Mouse (Mus musculus) kidney, embryonic 14.5 days (tissue): ENCODE data around the gene Itch. TPM values are rescaled to one million over a fixed set of nuclear protein-coding genes. Genes with fewer than 3 reads are reported as not detected.
A peak's percentile ranks its signal among the peaks of the same experiment; 100 is the strongest.

Experiments used
- ATAC-seq: fragments of 200-750 bp; cut with Nextera tagmentation; 2 replicates; pipeline ENCODE4 v1.8.0; 2017; ENCODE audit warnings: moderate number of reproducible peaks, mild to moderate bottlenecking, moderate TSS enrichment, moderate library complexity; ENCODE audit not compliant: low FRiP score, low TSS enrichment
- H3K27ac ChIP-seq: fragments of 300-500 bp; sonication (generic); 2 replicates; pipeline ENCODE4 v1.5.1; 2014; ENCODE audit warnings: low read depth, mild to moderate bottlenecking, low read length, moderate library complexity, mixed read lengths
- H3K27me3 ChIP-seq: fragments of 300-500 bp; sonication (generic); 2 replicates; pipeline ENCODE4 v1.6.1; 2014; ENCODE audit warnings: mild to moderate bottlenecking, low read length; ENCODE audit not compliant: control insufficient read depth, insufficient read depth
- H3K36me3 ChIP-seq: fragments of 300-500 bp; sonication (generic); 2 replicates; pipeline ENCODE4 v1.6.1; 2014; ENCODE audit warnings: low read length, mixed read lengths; ENCODE audit not compliant: control insufficient read depth, insufficient read depth
- H3K4me1 ChIP-seq: fragments of 300-500 bp; sonication (generic); 2 replicates; pipeline ENCODE4 v1.6.1; 2014; ENCODE audit warnings: low read length, mixed read lengths; ENCODE audit not compliant: control insufficient read depth, insufficient read depth
- H3K4me2 ChIP-seq: fragments of 300-500 bp; sonication (generic); replicated peaks from 2 replicates; pipeline ENCODE4 v1.6.1; 2014; ENCODE audit warnings: low read depth, mild to moderate bottlenecking, low read length
- H3K4me3 ChIP-seq: fragments of 300-500 bp; sonication (generic); 2 replicates; pipeline ENCODE4 v1.5.1; 2014; ENCODE audit warnings: mild to moderate bottlenecking, low read length
- H3K9ac ChIP-seq: fragments of 300-500 bp; sonication (generic); 2 replicates; pipeline ENCODE4 v1.6.1; 2014; ENCODE audit warnings: low read depth, mild to moderate bottlenecking, low read length, moderate library complexity
- H3K9me3 ChIP-seq: fragments of 300-500 bp; sonication (generic); 2 replicates; pipeline ENCODE4 v1.6.1; 2016; ENCODE audit warnings: low read length; ENCODE audit not compliant: control insufficient read depth
- WGBS: fragments of 180-500 bp; shearing (Covaris S2); extraction: QIAGEN DNeasy Blood & Tissue Kit; methylation state at CpG from one replicate; pipeline ENCODE4 v1.1.7; 2014; 5-methylcytosine and 5-hydroxymethylcytosine counted together
- polyA plus RNA-seq: library from polyadenylated mRNA; unstranded; fragments of >200 nt; fragmentation: Nextera tagmentation; extraction: Ambion mirVana; gene quantifications from 2 replicates; pipeline ENCODE4 v1.2.1, GENCODE M21; 2014

Itch gene
- polyA plus RNA-seq, 1 experiment from 2014 or later: 63.6 TPM

DNA sequence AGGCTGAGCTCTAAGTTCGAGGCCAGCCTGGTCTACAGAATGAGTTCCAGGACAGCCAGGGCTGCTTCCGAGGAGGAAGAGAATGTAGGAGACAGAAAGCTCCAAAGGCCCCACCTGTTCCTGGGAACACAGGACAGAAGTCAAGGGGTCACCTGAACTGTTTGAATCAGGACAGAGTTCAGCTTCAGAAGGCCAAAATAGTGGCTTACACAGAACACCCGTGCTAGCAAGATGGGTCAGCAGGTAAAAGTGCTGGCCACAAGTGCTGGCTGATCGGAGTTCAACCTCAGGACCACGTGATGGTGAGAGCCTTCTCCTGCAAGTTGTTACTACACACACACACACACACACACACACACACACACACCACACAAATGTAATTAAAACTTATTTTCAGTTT, 133.6 kb downstream of the Itch start:
- no peaks in the 10 kb centered on the region for H3K36me3 ChIP-seq
- no peak overlapping the region for H3K9ac ChIP-seq
- no peak overlapping the region for H3K27ac ChIP-seq
- 78% methylated on average over 5 of the region's 5 CpGs for WGBS
- H3K9me3 ChIP-seq: no peaks in the 10 kb centered on the region
- no peak overlapping the region for H3K4me3 ChIP-seq
- H3K4me2 ChIP-seq: no peak overlapping the region
- no peaks in the 10 kb centered on the region for H3K4me1 ChIP-seq
- no peaks in the 10 kb centered on the region for H3K27me3 ChIP-seq
- ATAC-seq: no peak

DNA sequence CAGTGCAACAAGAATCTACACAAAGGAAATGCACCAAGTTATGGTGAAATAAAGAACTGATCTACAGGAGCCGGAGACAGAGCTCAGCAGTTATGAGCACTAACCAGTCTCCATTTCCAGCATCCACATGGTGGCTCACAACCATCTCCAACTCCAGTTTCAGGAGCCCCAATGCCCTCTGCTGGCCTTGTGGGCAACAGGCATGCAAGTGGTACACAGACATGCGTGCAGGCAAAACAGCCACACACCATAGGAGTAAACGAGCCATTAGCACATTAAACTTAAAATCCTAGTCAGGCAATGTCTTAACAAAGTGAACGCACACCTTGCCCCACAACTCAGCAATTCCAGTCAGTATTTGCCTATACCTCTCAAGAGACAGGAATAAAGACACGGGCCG, 138.6 kb downstream of the Itch start:
- H3K27me3 ChIP-seq: no peaks in the 10 kb centered on the region
- no peak for ATAC-seq
- H3K4me3 ChIP-seq: no peak overlapping the region
- H3K36me3 ChIP-seq: no peaks in the 10 kb centered on the region
- H3K4me1 ChIP-seq: no peaks in the 10 kb centered on the region
- H3K9me3 ChIP-seq: no peaks in the 10 kb centered on the region
- H3K27ac ChIP-seq: no peak overlapping the region
- no peak overlapping the region for H3K4me2 ChIP-seq
- H3K9ac ChIP-seq: no peak overlapping the region
- 83% methylated on average over 6 of the region's 6 CpGs for WGBS

GRCm38 (mm10) chr2:155272396-155273170, 139.3 kb downstream of the Itch start:
- no peak overlapping the region for H3K4me2 ChIP-seq
- no peaks in the 10 kb centered on the region for H3K27me3 ChIP-seq
- no peaks in the 10 kb centered on the region for H3K36me3 ChIP-seq
- no peak overlapping the region for H3K9ac ChIP-seq
- H3K4me1 ChIP-seq: 0 out of 2 replicates have a peak, but pooled peaks cover 6% of the 10 kb centered on the region
- no peak overlapping the region for H3K4me3 ChIP-seq
- no peak overlapping the region for H3K27ac ChIP-seq
- no peaks in the 10 kb centered on the region for H3K9me3 ChIP-seq
- WGBS: 73% methylated on average over 10 of the region's 10 CpGs
- ATAC-seq: no peak

DNA sequence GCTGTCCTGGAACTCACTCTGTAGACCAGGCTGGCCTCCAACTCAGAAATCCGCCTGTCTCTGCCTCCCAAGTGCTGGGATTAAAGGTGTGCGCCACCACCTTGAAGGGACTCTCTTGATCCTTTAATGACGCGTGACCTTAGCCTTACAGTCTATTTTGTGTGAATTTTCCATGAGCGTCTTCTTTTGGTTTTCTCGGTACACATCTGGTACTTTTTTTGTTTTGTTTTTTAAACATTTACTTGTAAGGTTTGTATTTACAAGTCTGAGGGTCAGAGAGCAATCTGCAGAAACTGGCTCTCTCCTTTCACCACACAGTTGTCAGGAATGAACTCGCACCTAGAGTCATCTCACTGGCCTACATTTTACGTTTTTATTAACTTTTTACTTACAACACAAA, 140.3 kb downstream of the Itch start:
- H3K27ac ChIP-seq: no peak overlapping the region
- H3K27me3 ChIP-seq: no peaks in the 10 kb centered on the region
- no peak overlapping the region for H3K4me2 ChIP-seq
- H3K9ac ChIP-seq: no peak overlapping the region
- H3K4me3 ChIP-seq: no peak overlapping the region
- no peak for ATAC-seq
- H3K4me1 ChIP-seq: 0 out of 2 replicates have a peak, but pooled peaks cover 6% of the 10 kb centered on the region
- 87% methylated on average over 8 of the region's 8 CpGs for WGBS
- peaks cover 8% of the 10 kb centered on the region for H3K36me3 ChIP-seq
- H3K9me3 ChIP-seq: no peaks in the 10 kb centered on the region

DNA sequence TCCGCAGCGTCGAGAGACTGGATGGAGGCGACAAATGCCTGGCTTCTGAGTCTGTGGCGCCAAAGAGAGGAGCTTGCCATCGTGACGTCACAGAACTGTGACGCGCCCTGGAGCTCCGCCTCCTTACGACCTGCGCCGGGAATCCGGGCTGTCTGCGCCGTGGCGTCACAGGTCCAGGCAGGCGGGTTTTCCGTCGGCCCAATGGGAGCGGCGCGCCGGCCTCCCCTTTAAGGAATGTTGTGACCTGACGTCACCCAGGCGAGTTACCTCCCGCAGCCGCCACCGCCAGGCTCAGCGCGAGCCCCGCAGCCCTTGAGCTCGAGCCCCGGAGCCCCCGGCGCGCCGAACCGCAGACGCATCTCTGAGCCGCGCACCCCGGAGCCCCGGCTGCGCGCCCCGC, 142.9 kb downstream of the Itch start, which contains the start of gene Map1lc3a:
Map1lc3a (plus strand) TSS at position 103 of the 400 bp plus-strand sequence.
- Histone ChIP-seq H3K4me1 (0 out of 2 replicates have a peak, but pooled peaks cover 6% of the 10 kb centered on the region), H3K27me3 (no peaks in the 10 kb centered on the region), H3K36me3 (peaks cover 15% of the 10 kb centered on the region), H3K27ac (peak within 1 kb of the TSS; percentile 80), H3K9me3 (no peaks in the 10 kb centered on the region), H3K4me2 (peak within 1 kb of the TSS; percentile 74), H3K9ac (peak within 1 kb of the TSS; percentile 92), H3K4me3 (peak within 1 kb of the TSS; percentile 97)
- ATAC-seq: peak; percentile 91
- WGBS: under 1% methylated on average over 47 of the region's 47 CpGs

Other genes starting within 250 kb of the Itch start
- 122 and 167 TPM in 2 replicates for gene Eif2s2, start 240.6 kb upstream of the Itch start, polyA plus RNA-seq
- 1.3 and 1.9 TPM in 2 replicates for gene Gm14226, start 115.2 kb upstream of the Itch start, polyA plus RNA-seq
- 76.9 and 99.8 TPM in 2 replicates for gene Ahcy, start 59.0 kb upstream of the Itch start, polyA plus RNA-seq
- gene Dynlrb1, start 103.0 kb downstream of the Itch start, polyA plus RNA-seq: 431 and 544 TPM in 2 replicates
- gene Map1lc3a, start 142.8 kb downstream of the Itch start, polyA plus RNA-seq: 135 and 136 TPM in 2 replicates
- gene Pigu, start 223.9 kb downstream of the Itch start, polyA plus RNA-seq: 66.8 and 73.3 TPM in 2 replicates
- gene Trp53inp2, start 247.6 kb downstream of the Itch start, polyA plus RNA-seq: 12.7 and 17.5 TPM in 2 replicates